Mouse (Mus musculus): Measurements from ENCODE around the gene Prkrip1. TPM values are rescaled to one million over a fixed set of nuclear protein-coding genes. Genes with fewer than 3 reads are reported as not detected.
"Not testable (repeated sequence)": the region's sequence is repeated elsewhere in the genome, so short reads cannot be mapped to it uniquely, and the experiment has no call there.

Prkrip1 gene
- total RNA-seq, 2 experiments from 2014 or later = 24.4 to 25.6 TPM

DNA sequence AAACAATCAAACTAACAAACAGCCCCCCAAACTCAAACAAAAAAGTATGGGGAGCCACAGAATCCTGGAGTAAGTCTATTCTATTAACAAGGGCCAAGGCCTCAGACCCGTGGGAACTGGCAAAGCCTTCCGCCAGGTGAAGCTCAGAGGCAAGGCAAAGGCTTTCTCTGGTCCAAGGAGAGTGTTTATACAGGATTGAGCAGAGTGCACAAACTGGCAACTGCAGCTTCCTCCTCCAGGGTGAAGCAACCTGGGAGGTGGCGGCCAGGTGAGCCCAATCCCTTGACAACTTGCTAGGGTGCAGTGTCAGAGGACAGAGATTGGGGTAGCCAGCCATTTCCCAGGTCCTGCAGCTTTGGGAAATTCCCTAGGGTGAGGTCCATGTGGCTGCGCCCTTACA is 31.5 kb downstream of the Prkrip1 start:
- DNase-seq = no peak
- intact Hi-C loops (cut with DNase I) = no loop called here

DNA sequence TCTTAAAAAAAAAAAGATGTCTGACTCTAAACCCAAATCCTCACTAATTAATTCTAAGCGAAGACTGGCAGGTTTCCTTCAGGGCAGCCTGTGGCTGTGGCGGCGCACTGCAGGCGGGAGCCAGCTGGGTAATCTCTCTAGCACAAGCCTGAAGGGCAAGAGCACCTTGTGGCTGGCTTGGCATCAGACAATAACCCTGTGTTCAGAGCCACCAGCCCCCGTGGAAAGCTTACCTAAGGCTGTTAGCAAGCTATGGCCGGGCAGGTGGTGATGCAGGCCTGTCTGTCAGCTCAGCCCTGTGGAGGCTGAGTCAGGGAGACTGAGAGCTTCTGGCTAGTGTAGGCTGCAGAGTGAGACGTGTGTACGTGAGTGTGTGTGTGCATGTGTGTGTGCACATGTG is 33.5 kb downstream of the Prkrip1 start:
- intact Hi-C loops (cut with DNase I) = no loop called here
- no peak for DNase-seq

DNA sequence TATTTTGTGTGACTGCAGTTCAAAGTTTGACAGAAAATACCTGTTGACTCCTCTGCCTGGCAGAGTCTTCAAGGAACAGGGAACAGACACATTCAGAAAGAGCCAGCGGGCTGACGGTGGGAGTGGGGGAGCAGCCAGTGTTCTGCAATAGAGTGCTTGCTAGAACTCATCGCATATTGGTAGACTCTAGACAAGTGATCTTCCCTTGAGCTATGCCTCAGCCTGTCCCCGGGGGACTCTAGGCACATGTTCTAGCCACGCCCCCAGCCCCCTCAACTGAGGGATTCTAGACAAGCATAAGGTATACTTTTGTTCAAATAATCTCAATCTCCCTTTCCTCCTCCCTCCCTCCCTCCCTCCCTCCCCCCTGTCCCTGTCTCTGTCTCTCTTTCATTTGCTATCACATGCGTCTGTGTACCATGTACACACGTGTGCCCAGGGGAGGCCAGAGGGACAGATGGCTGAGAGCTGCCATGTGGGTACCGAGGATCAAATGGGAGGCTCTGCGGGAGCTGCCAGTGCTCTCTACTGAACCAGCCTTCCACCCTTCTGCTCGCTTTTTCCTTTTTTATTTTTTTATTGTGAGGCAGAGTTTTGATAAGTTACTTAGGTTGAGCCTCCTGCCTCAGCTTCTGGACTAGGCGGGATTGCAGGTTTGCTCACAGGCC is 34.8 kb downstream of the Prkrip1 start:
- intact Hi-C loops (cut with DNase I) = no loop called here
- DNase-seq = no peak

DNA sequence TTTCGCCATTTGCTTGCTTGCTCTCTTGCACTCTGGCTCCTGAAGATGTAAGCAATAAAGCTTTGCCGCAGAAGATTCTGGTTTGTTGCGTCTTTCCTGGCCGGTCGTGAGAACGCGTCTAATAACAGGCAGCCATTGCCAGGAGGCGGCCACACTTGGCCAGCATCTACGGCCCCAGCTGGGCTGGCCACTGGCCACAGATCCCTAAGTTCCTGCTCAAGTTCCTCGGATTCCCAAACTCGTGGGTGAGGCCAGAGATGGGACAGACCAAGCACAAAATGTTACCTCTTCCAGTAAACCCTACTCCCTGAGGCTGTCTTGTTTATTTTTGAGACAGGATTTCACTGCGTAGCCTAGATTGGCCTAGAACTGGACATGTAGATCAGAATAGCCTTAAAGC is 38.7 kb downstream of the Prkrip1 start:
- peak; percentile 82 for DNase-seq
- intact Hi-C loops (cut with DNase I) = not testable (repeated sequence)

DNA sequence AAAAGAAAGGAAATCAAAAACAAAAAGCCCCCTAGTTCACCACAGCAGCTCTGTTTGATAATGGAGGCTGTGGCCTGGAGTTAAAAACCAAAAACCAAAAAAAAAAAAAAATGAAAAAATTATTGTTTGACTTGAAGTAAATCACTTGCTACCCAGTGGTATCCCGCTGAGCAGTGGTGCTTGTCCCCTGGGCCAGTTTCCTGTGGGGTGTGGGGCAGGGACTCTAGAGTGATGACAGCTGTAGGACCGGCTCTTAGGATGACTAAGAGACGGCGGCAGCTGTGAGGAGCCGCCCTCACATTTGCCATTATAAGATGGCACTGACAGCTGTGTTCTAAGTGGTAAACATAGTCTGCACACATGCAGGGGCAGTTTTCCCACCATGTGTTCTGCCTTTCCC is 43.4 kb downstream of the Prkrip1 start:
- peak in 1 of 2 experiments; percentile 50 for DNase-seq
- intact Hi-C loops (cut with DNase I) = no loop called here

DNA sequence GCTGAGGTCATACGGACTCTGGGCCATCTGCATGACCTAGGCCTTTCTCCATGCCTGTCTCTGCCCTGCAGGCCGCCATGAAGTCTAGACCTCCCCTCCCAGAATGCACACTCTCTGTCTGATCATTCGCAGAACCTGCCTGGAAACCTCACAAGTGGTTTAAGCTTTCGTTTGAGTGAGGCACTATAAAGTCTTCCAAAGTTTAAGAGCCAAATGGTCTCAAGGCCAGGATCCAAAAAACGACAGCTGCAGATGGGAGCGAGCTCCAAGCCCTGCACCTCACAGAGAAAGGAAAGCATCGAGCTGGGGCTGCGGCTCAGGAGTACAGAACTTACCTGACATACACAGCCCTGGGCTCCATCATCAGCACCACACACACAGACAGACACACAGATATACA is 46.4 kb downstream of the Prkrip1 start:
- peak; percentile 67 to 70 for DNase-seq

DNA sequence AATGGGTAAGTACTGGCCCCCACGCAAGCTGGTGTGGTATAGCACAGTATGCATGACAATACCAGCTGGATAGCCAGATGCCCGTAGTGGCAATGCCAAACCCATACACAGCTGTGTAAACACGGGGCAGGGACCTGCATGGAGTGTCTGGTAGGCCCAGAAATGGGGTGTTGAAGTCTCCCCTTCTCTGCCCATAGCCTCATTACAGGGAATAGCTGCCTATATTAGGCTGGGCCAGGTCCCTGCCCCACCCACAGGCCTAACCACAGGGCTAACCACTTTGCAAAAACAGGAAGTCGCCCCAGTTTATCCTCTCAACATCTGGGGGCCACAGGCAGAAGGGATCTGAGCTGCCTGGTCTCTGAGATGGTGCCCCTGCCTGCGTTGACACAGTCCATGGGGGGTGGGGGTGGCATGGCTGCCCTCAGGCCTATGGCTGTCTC is 49.6 kb downstream of the Prkrip1 start:
- intact Hi-C loops (cut with DNase I) = not testable (repeated sequence)

More for the DNA sequence above, 46.4 kb downstream of the Prkrip1 start:
- intact Hi-C loops (cut with DNase I) = no loop called here

DNA sequence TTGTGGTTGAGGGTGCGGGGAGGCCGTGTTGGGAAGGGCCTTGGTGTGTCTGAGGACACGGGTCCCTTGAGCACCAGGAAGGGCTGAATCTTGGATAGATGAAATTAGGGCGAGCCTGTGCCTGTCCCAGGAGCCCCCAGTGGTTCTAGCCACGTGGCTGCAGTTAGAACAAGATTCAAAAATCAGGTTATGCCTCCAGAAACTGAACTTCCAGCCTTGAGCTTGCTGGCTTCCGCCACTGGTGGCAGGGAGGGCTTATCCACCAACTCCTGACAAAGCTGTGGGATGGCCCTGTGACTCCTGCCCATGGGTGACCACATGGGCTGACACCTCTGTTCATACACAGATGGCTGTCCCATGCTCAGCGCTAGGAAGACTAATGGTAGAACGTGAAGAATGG is 51.1 kb downstream of the Prkrip1 start:
- DNase-seq = no peak
- intact Hi-C loops (cut with DNase I) = no loop called here

More for the DNA sequence above, 49.6 kb downstream of the Prkrip1 start:
- not testable (repeated sequence) for DNase-seq

DNA sequence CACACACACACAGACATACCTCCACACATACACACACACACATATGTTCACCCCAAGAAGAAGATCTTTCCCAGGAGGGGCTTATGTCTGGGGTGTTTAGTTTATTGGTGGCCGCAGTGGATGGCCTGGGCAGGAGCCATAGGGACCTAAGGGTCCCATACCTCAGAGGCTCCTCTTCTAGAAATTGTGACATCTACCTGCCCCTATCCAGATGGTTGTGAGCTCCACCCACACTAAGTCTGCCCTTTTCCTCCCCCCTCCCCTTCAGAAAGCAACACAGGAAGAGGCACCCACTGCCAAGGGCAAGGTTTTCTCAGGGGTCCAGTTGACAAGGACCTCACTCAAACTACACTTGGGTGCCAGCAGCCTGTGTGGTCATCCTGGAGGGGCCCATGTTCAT is 51.8 kb downstream of the Prkrip1 start:
- intact Hi-C loops (cut with DNase I) = no loop called here
- no peak for DNase-seq

DNA sequence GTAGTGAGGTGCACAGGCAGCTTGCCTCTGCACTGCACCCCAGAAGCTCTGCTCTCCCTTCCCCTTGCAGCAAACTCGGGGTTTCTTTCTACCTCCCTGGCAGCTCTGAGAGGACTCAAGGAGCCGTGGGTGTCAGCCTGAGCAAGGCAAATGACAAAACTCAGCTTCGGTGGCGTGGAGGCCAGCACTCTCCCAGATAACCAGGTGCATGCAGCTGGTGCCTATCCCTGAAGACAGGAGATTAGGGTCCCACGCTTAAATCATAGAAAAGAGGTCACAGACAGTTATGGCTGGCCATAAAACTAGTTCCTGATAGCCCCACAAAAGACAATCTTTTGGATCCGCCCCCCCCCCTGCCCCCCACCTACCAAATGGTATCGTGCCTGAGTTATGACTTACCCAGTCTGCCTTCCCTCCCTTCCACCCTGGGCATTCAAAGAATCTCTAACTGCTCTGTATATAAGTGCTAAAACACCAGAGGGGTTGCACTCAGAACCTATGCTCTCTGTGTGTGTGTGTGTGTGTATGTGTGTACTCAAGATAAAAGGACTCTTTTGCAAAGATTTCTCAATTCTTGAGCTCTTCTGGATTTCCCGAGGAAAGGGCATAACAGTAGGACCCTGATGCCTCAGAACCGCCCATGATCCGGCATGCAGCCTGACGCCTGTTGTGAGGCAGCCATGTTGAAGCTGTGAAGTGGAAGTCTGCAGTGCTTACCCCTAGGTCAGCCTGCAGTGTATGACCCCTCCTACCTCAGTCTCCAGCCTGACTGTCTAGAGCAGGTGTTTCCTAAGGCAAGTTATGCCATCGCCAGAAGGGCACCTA is 53.9 kb downstream of the Prkrip1 start:
- peak; percentile 56 to 66 for DNase-seq
- intact Hi-C loops (cut with DNase I) = no loop called here

DNA sequence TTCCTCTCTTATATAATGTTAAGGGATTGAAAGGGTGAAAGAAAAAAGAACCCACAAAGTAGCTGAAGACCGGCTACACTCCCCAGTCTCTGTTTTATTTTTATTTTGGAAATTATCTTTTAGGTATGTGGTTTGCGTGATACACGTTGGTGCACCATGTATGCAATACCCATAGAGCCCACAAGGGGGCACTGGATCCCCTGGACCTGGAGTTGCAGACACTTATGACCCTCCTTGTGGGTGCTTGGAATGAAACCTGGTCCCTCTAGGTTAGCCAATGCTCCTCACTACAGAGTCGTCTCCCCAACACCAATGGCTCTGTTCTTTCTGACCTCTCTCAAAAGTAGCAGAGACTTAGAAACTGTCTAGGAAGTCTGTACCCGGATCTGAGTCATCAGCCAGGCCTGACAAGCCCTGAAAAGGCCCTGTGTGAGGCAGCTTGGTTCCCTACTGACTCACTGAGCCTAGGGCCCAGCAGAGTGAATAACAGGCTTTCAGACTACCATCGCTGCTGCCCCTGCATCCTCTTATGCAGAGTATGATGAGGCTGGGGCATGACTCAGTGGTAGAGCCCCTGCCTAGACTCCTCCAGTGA is 55.5 kb downstream of the Prkrip1 start:
- no peak for DNase-seq
- intact Hi-C loops (cut with DNase I) = no loop called here

DNA sequence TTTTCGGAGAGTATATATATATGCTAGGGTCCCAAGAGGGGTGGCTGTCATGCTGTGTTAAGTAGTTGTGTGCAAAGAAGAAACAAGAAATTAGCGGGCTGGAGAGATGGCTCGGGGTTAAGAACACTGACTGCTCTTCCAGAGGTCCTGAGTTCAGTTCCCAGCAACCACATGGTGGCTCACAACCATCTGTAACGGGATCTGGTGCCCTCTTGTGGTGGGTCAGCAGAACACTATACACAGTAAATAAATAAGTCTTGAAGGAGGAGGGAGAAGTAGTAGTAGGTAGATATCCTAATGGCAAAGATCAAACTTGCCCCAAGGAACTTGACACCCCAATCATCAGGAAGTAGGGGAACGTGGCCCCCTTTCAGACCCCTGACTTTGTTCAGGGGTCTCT is 56.0 kb downstream of the Prkrip1 start:
- intact Hi-C loops (cut with DNase I) = no loop called here

DNA sequence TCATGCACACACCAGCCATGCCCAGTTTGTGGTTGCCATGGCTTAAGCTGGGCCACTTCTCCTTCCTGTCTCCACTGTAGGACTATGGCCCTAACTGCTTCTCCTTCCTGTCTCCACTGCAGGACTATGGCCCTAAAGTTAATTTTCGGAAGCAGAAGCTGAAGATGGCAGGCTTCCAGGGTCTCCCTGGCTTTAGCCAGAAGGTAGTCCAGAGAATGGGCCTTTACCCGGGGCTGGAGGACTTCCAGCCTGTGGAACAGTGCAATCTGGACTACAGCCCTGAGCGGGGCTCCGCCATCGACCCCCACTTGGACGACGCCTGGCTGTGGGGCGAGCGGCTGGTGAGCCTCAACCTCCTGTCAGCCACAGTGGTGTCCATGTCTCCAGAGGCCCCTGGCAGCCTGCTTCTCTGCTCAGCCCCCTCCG is 58.7 kb downstream of the Prkrip1 start:
- intact Hi-C loops (cut with DNase I) = no loop called here
- peak in 1 of 2 experiments; percentile 36 for DNase-seq

More for the DNA sequence above, 56.0 kb downstream of the Prkrip1 start:
- no peak for DNase-seq

DNA sequence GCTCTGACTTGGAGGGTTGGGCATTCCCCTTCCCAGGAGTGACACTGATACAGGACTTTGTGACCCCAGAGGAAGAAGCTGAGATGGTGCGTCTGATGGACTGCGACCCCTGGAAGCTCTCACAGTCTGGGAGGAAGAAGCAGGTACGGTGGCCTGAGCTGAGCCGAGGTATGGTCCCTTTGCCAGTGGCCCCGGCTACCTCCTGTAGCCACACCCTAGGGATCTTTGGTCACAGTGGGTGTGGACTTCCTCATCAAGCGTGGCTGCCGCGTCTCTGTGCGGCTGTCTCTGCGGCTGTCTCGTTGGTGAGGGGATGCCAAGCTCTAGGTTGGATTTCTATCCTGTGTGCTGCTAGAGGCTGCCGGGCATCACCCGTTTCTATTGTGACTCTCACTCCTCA is 59.4 kb downstream of the Prkrip1 start:
- intact Hi-C loops (cut with DNase I) = no loop called here
- DNase-seq = no peak

DNA sequence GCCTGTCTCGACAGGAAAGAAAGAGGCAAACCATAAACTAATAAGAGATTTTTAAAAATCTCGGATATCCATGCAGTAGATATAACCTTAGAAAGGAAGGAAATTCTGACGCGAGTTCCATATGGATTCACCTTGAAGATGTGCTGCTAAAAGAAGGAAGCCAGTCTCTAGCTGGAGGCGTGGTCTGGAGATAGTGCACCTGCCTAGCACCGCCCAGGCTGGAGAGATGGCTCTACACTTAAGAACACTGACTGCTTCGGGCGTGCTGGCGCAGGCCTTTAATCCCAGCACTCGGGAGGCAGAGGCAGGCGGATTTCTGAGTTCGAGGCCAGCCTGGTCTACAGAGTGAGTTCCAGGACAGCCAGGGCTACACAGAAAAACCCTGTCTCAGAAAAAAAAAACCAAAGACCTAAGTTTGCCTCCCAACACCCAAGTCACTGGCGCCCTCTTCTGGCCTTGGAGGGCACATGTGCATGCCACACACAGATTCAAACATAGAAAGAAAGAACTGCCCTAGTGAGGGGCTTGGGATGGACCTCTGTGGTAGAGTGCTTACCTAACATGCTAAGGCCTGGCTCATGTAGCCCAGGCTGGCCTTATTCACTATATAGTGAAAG is 61.0 kb downstream of the Prkrip1 start:
- DNase-seq = peak in 1 of 2 experiments; percentile 64
- intact Hi-C loops (cut with DNase I) = no loop called here

DNA sequence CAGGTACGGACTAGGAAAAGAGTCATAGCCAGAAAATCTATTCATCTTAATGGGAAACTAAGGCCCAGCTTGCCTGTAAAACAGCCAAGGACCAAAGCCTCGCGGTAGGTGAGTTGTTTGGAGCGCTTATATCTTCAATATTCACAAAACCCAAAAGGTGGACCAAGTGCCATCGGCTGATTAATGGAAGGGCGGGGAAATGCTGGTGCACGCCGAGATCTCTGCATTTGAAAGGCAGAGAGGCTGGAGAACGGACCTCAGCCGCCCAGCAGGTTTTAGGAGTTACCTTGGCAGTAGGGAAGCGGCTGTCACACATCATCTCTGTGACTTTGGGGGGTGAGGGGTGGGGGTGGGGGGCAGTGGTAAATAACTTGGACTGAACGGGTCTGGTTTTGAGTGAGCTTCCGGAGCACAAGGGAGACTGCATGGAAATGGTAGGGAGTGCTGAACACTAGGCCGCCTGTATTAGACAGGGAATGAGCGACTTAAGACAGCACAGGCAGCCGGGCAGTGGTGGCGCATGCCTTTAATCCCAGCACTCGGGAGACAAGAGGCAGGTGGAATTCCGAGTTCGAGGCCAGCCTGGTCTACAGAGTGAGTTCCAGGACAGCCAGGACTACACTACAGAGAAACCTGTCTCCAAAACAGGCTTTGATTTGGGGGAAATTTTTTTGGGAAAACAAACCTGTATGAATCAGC is 62.3 kb downstream of the Prkrip1 start:
- intact Hi-C loops (cut with DNase I) = loop anchor here (1.0 kb wide), 1 partner anchor 50 kb away; no protein-coding TSS in a partner anchor
- DNase-seq = no peak

DNA sequence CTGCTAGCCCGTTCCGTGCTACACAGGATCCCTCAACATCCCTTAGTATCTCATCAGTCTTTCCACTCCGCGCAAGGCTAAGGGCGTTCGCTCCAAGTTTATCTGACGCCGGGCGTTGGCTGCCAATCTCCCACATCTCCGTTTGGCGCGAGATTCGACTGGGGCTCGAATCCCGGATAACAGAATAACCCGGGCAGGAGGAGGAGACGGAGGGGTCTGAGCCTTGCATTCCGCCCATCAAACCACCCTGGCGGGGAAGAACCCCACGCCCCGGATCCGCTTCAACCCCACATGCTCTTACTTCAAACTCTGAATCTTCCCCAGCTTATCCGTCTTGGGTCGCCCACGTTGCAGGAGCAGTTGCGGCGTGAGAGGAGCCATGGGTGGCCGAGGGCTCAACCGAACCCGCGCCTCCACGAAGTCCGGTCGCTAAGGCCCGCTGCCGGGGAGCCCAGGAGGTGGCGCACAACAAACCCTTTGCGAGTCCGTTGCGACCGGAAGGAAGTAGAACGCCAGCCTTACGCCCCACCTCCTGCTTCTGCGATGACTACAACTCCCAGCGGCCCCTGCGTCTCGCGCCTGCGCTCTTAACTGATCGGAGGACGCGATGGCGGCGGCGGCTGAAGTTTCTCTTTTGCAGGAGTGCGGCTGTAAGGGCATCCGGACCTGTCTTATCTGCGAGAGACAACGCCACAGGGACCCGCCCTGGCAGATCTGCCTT is 63.0 kb downstream of the Prkrip1 start, which contains the start of the genes Lrwd1 and Alkbh4:
Lrwd1 (minus strand) TSS at position 504 of the 721 bp plus-strand sequence.
Alkbh4 (plus strand) TSS at position 576 of the 721 bp plus-strand sequence.
- intact Hi-C loops (cut with DNase I) = loop anchor here (1.0 kb wide), 2 partner anchors 18 to 51 kb away; no protein-coding TSS in a partner anchor
- DNase-seq = peak; percentile 98

All from heart, postnatal 10 days (tissue).